ENCODE assay signal across 26 mouse cellular contexts in genomic region chr15:82621993-82622392, GRCm38 (mm10). TPM values are rescaled to one million over a fixed set of nuclear protein-coding genes. Genes with fewer than 3 reads are reported as not detected.
"Had no signal": no experiment of that assay in that cellular context is flagged by ENCODE, and none has a peak within 500 bp of the region (broad histone marks: within the 10 kb centered on the region; RNA-seq: fewer than 3 reads in every experiment).

No protein-coding gene starts in this region.

- H3K4me3 ChIP-seq: heart, embryonic 10.5 days; heart, embryonic 13.5 days; heart, embryonic 15.5 days; hindbrain, embryonic 13.5 days; hindbrain, embryonic 15.5 days; kidney, embryonic 15.5 days; limb, embryonic 12.5 days; liver, embryonic 12.5 days had no signal

- ATAC-seq: forebrain, postnatal 0 days; hindbrain, postnatal 0 days; liver, embryonic 12.5 days had no signal

- H3K27ac ChIP-seq: heart, embryonic 10.5 days; heart, embryonic 13.5 days; heart, embryonic 15.5 days; hindbrain, embryonic 13.5 days; hindbrain, embryonic 15.5 days; hindbrain, postnatal 0 days; kidney, embryonic 15.5 days; kidney, postnatal 0 days; limb, embryonic 12.5 days; liver, embryonic 12.5 days; liver, embryonic 14.5 days had no signal

- H3K4me1 ChIP-seq: heart, embryonic 10.5 days; heart, embryonic 13.5 days; heart, embryonic 15.5 days; hindbrain, embryonic 13.5 days; hindbrain, embryonic 15.5 days; kidney, embryonic 15.5 days; limb, embryonic 12.5 days; liver, embryonic 12.5 days had no signal

- H3K4me2 ChIP-seq: heart, embryonic 13.5 days; heart, embryonic 15.5 days; hindbrain, embryonic 13.5 days; hindbrain, embryonic 15.5 days; kidney, embryonic 15.5 days; limb, embryonic 12.5 days; liver, embryonic 12.5 days had no signal

- H3K36me3 ChIP-seq: heart, embryonic 10.5 days; heart, embryonic 13.5 days; heart, embryonic 15.5 days; hindbrain, embryonic 13.5 days; hindbrain, embryonic 15.5 days; kidney, embryonic 15.5 days; limb, embryonic 12.5 days; liver, embryonic 12.5 days had no signal

- H3K9me3 ChIP-seq: heart, embryonic 10.5 days; heart, embryonic 15.5 days; hindbrain, embryonic 13.5 days; hindbrain, embryonic 15.5 days; kidney, embryonic 15.5 days; limb, embryonic 12.5 days; liver, embryonic 12.5 days had no signal

- DNase-seq: forebrain, postnatal 0 days; gastrocnemius, postnatal 14 days; gastrocnemius, postnatal 36 days; heart, adult 18-20 months; heart, postnatal 14 days; heart, postnatal 36 days; kidney, adult 11 months; kidney, adult 9 months; kidney, postnatal 14 days; kidney, postnatal 36 days had no signal

- H3K9ac ChIP-seq: forebrain, postnatal 0 days; heart, embryonic 13.5 days; heart, embryonic 15.5 days; hindbrain, embryonic 13.5 days; hindbrain, embryonic 15.5 days; kidney, embryonic 15.5 days; limb, embryonic 12.5 days; liver, embryonic 12.5 days; liver, embryonic 14.5 days had no signal

- H3K27me3 ChIP-seq: heart, embryonic 13.5 days; heart, embryonic 15.5 days; hindbrain, embryonic 13.5 days; hindbrain, embryonic 15.5 days; kidney, embryonic 15.5 days; limb, embryonic 12.5 days; liver, embryonic 12.5 days had no signal

RNA-seq across cellular contexts. Expression of gene Cyp2d34, which starts 1.2 kb away (rescaled TPM):
- polyA plus RNA-seq: forebrain, postnatal 0 days; gonadal fat pad, adult 2 months; heart, embryonic 10.5 days; heart, embryonic 13.5 days; heart, embryonic 15.5 days; heart, postnatal 0 days; hindbrain, embryonic 11.5 days; hindbrain, embryonic 13.5 days; hindbrain, embryonic 15.5 days; hindbrain, postnatal 0 days; kidney, embryonic 15.5 days; limb, embryonic 12.5 days; limb, embryonic 14.5 days; liver, embryonic 12.5 days; liver, embryonic 14.5 days; liver, embryonic 16.5 days had no signal
